Mouse (Mus musculus) ES-Bruce4 (cell line): Measurements from ENCODE around the gene Rps5.

ENCODE experiments used
- CTCF ChIP-seq: IDR thresholded peaks from one replicate; pipeline ENCODE4 v1.8.1; 2011; ENCODE audit warnings: low read depth, low read length
- EP300 ChIP-seq: IDR thresholded peaks from 2 replicates; pipeline ENCODE4 v1.6.1; 2011; ENCODE audit warnings: low read depth, low read length; ENCODE audit not compliant: insufficient read depth
- POLR2A ChIP-seq: IDR thresholded peaks from one replicate; pipeline ENCODE4 v1.8.1; 2011; ENCODE audit warnings: low read length; ENCODE audit not compliant: insufficient read depth

DNA sequence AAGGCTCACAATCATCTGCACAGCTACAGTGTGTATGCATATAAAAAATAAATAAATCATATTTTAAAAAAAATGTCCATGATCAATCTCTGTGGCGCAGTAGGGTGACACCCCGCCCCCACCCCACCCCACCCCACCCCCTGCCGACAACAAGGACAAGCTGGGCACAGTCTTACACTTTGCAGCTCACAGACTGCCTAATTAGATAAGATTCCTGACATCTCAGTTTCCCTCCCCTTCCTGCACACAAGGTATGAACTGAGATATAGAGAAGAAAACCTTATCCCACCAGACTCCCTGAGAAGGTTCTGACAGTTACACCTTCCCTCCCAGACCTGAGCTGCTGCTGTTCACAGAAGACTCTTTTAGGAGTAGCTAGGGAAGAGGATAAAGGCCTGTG is 12.7 kb downstream of the Rps5 start:
- no peak for TF ChIP-seq EP300
- no peak for TF ChIP-seq CTCF
- no peak for TF ChIP-seq POLR2A
